22 mouse cellular contexts compared by ENCODE assay signal in genomic region chr12:32678756-32679155, GRCm38 (mm10).
DNase-seq lines count a peak whose midpoint lies in the region; ATAC-seq and TF ChIP-seq lines count a peak whose summit lies in the region.
"Had no signal": no experiment of that assay in that cellular context is flagged by ENCODE, and none has a peak within 500 bp of the region (broad histone marks: within the 10 kb centered on the region; RNA-seq: fewer than 3 reads in every experiment).

No protein-coding gene starts in this region.

- H3K27ac ChIP-seq in lung, embryonic 14.5 days (ENCODE audit: low read depth) = no peak overlapping the region
- H3K27ac ChIP-seq: embryonic facial prominence, embryonic 15.5 days; forebrain, embryonic 10.5 days; kidney, embryonic 15.5 days; liver, embryonic 14.5 days; midbrain, embryonic 15.5 days; neural tube, embryonic 15.5 days; stomach, embryonic 15.5 days had no signal

- no peaks in the 10 kb centered on the region for H3K4me1 ChIP-seq in lung, embryonic 14.5 days (ENCODE audit: insufficient read depth)
- H3K4me1 ChIP-seq: embryonic facial prominence, embryonic 15.5 days; forebrain, embryonic 10.5 days; kidney, embryonic 15.5 days; midbrain, embryonic 15.5 days; neural tube, embryonic 15.5 days; stomach, embryonic 15.5 days had no signal

- peak; percentile 37 for DNase-seq in gastrocnemius, postnatal 25 days
- DNase-seq in gastrocnemius, postnatal 14 days = no peak
- peak; percentile 15 for DNase-seq in lung, embryonic 14.5 days
- no peak for DNase-seq in lung, postnatal 14 days
- DNase-seq in heart, adult 8-10 months (ENCODE audit: low spot score) = peak; percentile 82
- DNase-seq in heart, postnatal 14 days = peak; percentile 15 to 63
- no peak for DNase-seq in thymus, postnatal 4 days
- no peak for DNase-seq in spleen, postnatal 10 days (ENCODE audit: low spot score in 2 of 2)
- DNase-seq: adrenal gland, postnatal 36 days; cerebellum, adult 18-20 months; cerebellum, postnatal 25 days; thymus, adult 18-20 months had no signal

- no peaks in the 10 kb centered on the region for H3K27me3 ChIP-seq in lung, embryonic 14.5 days (ENCODE audit: insufficient read depth, low read length)
- H3K27me3 ChIP-seq: embryonic facial prominence, embryonic 15.5 days; kidney, embryonic 15.5 days; midbrain, embryonic 15.5 days; neural tube, embryonic 15.5 days; Patski; stomach, embryonic 15.5 days had no signal

- H3K4me2 ChIP-seq in lung, embryonic 14.5 days = no peak overlapping the region
- H3K4me2 ChIP-seq: embryonic facial prominence, embryonic 15.5 days; kidney, embryonic 15.5 days; midbrain, embryonic 15.5 days; neural tube, embryonic 15.5 days; stomach, embryonic 15.5 days had no signal

- WGBS in lung, embryonic 14.5 days = 33% methylated on average over 1 of the region's 1 CpGs

- TF ChIP-seq CTCF in lung, embryonic 14.5 days (IDR thresholded peaks at IDR 0.05; ENCODE audit: low read depth) = no peak

- H3K4me3 ChIP-seq in lung, embryonic 14.5 days (ENCODE audit: low read depth, low read length) = no peak overlapping the region
- H3K4me3 ChIP-seq: embryonic facial prominence, embryonic 15.5 days; forebrain, embryonic 10.5 days; kidney, embryonic 15.5 days; midbrain, embryonic 15.5 days; neural tube, embryonic 15.5 days; stomach, embryonic 15.5 days had no signal

- no peak overlapping the region for H3K9ac ChIP-seq in lung, embryonic 14.5 days
- H3K9ac ChIP-seq: embryonic facial prominence, embryonic 15.5 days; kidney, embryonic 15.5 days; liver, embryonic 14.5 days; midbrain, embryonic 15.5 days; neural tube, embryonic 15.5 days; stomach, embryonic 15.5 days had no signal

- H3K9me3 ChIP-seq in lung, embryonic 14.5 days (ENCODE audit: low read depth, low read length) = no peaks in the 10 kb centered on the region
- H3K9me3 ChIP-seq: embryonic facial prominence, embryonic 15.5 days; forebrain, embryonic 10.5 days; kidney, embryonic 15.5 days; midbrain, embryonic 15.5 days; neural tube, embryonic 15.5 days; stomach, embryonic 15.5 days had no signal

- intact Hi-C loops in gastrocnemius, postnatal 14 days (cut with DNase I; ENCODE audit: low total_unique reads) = no loop called here
- intact Hi-C loops in heart, postnatal 14 days (cut with DNase I) = no loop called here

- no peaks in the 10 kb centered on the region for H3K36me3 ChIP-seq in lung, embryonic 14.5 days (ENCODE audit: insufficient read depth)
- H3K36me3 ChIP-seq: embryonic facial prominence, embryonic 15.5 days; forebrain, embryonic 10.5 days; kidney, embryonic 15.5 days; midbrain, embryonic 15.5 days; neural tube, embryonic 15.5 days; stomach, embryonic 15.5 days had no signal

- no peak for ATAC-seq in lung, embryonic 14.5 days (ENCODE audit: insufficient read depth)
- ATAC-seq: hindbrain, embryonic 16.5 days; intestine, embryonic 16.5 days; midbrain, embryonic 15.5 days; Patski had no signal

Comparison
In these comparisons a context has a peak if more than half of its experiments do, and no peak if none do; other contexts are left out.
1. DNase-seq: peak in gastrocnemius, postnatal 25 days (single experiment), lung, embryonic 14.5 days (single experiment), heart, adult 8-10 months (single experiment) and heart, postnatal 14 days (2 of 2); none in gastrocnemius, postnatal 14 days (single experiment), lung, postnatal 14 days (single experiment), thymus, postnatal 4 days (single experiment) and spleen, postnatal 10 days (0 of 2).